Mouse (Mus musculus) lung, embryonic 16.5 days (tissue): Measurements from ENCODE around the gene Rbm20. TPM values are rescaled to one million over a fixed set of nuclear protein-coding genes. Genes with fewer than 3 reads are reported as not detected.

Experiments
- ATAC-seq: fragments of 200-750 bp; cut with Nextera tagmentation; 2 replicates; pipeline ENCODE4 v1.8.0; 2017; ENCODE audit warnings: low read depth, mild to moderate bottlenecking, moderate library complexity
- H3K27ac ChIP-seq: fragments of 300-500 bp; sonication (generic); 2 replicates; pipeline ENCODE4 v1.5.1; 2014; ENCODE audit warnings: mild to moderate bottlenecking, control low read depth, low read length
- H3K27me3 ChIP-seq: fragments of 300-500 bp; sonication (generic); 2 replicates; pipeline ENCODE4 v1.6.1; 2014; ENCODE audit warnings: low read depth, low read length, mixed read lengths; ENCODE audit not compliant: control insufficient read depth, insufficient read depth
- H3K36me3 ChIP-seq: fragments of 300-500 bp; sonication (generic); 2 replicates; pipeline ENCODE4 v1.6.1; 2014; ENCODE audit warnings: low read length; ENCODE audit not compliant: control insufficient read depth, insufficient read depth
- H3K4me1 ChIP-seq: fragments of 300-500 bp; sonication (generic); replicated peaks from 2 replicates; pipeline ENCODE4 v1.6.1; 2014; ENCODE audit warnings: low read length, mixed read lengths; ENCODE audit not compliant: control insufficient read depth, insufficient read depth
- H3K4me2 ChIP-seq: fragments of 300-500 bp; sonication (generic); 2 replicates; pipeline ENCODE4 v1.6.1; 2014; ENCODE audit warnings: low read depth, low read length, control low read depth
- H3K4me3 ChIP-seq: fragments of 300-500 bp; sonication (generic); 2 replicates; pipeline ENCODE4 v1.5.1; 2014; ENCODE audit warnings: mild to moderate bottlenecking, low read length, control low read depth
- H3K9ac ChIP-seq: fragments of 300-500 bp; sonication (generic); 2 replicates; pipeline ENCODE4 v1.6.1; 2014; ENCODE audit warnings: low read length, control low read depth
- H3K9me3 ChIP-seq: fragments of 300-500 bp; sonication (generic); 2 replicates; pipeline ENCODE4 v1.6.1; 2016; ENCODE audit warnings: low read length; ENCODE audit not compliant: control insufficient read depth
- WGBS: fragments of 180-500 bp; shearing (Covaris S2); extraction: QIAGEN DNeasy Blood & Tissue Kit; methylation state at CpG from one replicate; pipeline ENCODE4 v1.1.7; 2014; 5-methylcytosine and 5-hydroxymethylcytosine counted together
- polyA plus RNA-seq: library from polyadenylated mRNA; unstranded; fragments of >200 nt; fragmentation: Nextera tagmentation; extraction: Ambion mirVana; gene quantifications from 2 replicates; pipeline ENCODE4 v1.2.1, GENCODE M21; 2015

Gene Rbm20
- polyA plus RNA-seq, 1 experiment from 2014 or later: 1.5 TPM

DNA sequence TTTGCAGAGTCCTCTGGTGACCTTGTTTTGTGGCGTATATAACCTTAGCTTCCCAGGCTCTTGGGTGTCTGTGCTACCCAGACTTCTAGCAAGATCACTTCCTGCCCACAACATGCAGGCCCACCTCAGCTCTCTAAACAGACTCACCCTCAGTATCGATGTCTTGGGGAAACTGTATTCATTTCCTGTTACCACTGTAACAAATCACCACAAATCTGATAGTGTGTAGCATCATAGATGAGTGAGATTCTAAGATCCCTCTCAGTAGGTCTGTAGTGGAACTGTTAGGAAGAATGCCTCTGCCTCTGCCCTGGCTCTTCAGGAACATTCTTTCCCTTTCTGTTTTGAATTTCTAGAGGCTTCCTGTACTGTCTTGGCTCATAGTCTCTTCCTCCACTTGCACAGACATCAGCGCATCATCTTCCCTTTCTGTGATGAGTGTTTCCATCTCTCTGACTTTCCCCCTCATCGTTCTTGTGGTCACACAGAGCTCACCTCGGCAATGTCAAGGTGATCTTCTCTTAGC lies 130.2 kb downstream of the Rbm20 start:
- Histone ChIP-seq H3K27ac (no peak overlapping the region), H3K4me2 (no peak overlapping the region), H3K4me1 (peaks cover 29% of the 10 kb centered on the region), H3K4me3 (no peak overlapping the region), H3K9ac (no peak overlapping the region), H3K27me3 (no peaks in the 10 kb centered on the region), H3K9me3 (no peaks in the 10 kb centered on the region), H3K36me3 (no peaks in the 10 kb centered on the region)
- ATAC-seq: no peak
- WGBS: 62% methylated on average over 5 of the region's 5 CpGs

DNA sequence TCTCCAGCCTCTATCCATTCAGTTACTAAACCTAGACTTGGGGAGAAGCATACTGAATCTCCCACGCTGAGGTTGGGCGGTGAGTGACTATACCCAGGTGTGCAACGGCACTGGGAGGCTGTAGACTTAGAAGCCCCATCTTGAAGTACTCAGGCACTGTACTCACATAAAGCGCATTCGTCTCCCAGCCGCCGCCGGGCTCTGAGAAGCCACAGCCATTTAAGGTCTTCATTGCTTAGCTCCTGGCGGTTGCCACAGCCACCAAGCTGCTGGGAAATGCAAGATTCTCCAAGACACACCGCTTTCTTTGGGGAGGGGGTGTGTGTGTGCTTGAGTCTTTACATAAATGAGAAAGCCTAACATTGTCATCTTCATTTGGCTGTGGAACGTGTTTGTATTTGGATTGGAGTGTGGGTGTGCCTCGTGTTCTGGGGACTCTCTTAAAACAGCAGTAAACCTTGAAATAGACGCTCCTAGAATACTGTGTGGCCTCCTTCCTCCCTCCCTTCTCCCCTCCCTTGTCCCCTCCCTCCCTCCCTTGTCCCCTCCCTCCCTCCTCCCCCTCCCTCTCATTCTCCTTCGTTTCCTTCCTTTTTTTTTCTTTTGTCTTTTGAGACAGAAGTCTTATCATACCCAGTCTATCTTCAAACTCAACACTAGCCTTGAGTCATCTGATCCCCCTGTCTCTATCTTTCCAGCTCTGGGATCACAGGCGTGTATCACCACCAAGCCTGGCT lies 131.1 kb downstream of the Rbm20 start:
- WGBS: 29% methylated on average over 14 of the region's 15 CpGs
- no peak overlapping the region for H3K4me3 ChIP-seq
- ATAC-seq: peak; percentile 58
- H3K4me1 ChIP-seq: peaks cover 29% of the 10 kb centered on the region
- no peak overlapping the region; the same call in 1 of the 2 replicates for H3K9ac ChIP-seq
- H3K27me3 ChIP-seq: no peaks in the 10 kb centered on the region
- H3K27ac ChIP-seq: peak overlapping the region; percentile 81
- no peaks in the 10 kb centered on the region for H3K36me3 ChIP-seq
- H3K4me2 ChIP-seq: peak overlapping the region; percentile 29
- H3K9me3 ChIP-seq: no peaks in the 10 kb centered on the region

DNA sequence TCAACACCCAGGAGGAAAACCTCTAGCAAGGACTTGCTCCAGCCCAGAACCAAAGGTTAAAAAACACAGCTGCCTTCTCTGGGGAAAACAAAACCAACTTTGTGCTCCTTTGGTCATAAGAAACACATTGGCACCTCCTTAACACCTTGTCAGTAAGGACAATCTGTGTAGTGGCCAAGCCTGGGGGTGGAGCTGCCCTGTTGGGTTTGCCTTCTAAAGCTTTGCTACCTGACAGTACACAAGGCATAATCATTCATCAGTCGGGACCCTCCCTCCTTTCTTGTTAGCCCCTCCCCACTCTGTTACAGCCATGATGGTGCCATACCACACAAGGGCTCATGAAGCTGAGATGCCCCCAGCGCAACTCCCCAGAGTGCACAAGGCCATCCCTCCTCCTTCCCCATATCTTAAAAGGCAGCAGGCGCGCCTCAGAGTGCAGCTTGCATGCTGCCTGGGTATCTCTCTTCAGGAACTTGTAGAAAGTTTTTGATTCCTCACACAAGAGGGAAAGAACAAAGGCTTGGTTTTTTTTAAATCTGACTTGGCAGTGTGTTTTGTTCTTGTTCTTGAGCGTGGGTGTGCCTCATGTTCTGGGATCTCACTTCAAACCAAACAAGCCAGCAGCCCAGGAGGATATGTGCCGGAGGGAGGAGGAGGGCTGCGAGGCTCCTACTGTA lies 132.2 kb downstream of the Rbm20 start:
- H3K9ac ChIP-seq: no peak overlapping the region
- H3K9me3 ChIP-seq: no peaks in the 10 kb centered on the region
- H3K27ac ChIP-seq: peak overlapping the region; percentile 81
- no peak overlapping the region for H3K4me3 ChIP-seq
- peak; percentile 29; the same call in 1 of the 2 replicates for ATAC-seq
- H3K36me3 ChIP-seq: no peaks in the 10 kb centered on the region
- peaks cover 29% of the 10 kb centered on the region for H3K4me1 ChIP-seq
- no peaks in the 10 kb centered on the region for H3K27me3 ChIP-seq
- 26% methylated on average over 7 of the region's 7 CpGs for WGBS
- H3K4me2 ChIP-seq: no peak overlapping the region

DNA sequence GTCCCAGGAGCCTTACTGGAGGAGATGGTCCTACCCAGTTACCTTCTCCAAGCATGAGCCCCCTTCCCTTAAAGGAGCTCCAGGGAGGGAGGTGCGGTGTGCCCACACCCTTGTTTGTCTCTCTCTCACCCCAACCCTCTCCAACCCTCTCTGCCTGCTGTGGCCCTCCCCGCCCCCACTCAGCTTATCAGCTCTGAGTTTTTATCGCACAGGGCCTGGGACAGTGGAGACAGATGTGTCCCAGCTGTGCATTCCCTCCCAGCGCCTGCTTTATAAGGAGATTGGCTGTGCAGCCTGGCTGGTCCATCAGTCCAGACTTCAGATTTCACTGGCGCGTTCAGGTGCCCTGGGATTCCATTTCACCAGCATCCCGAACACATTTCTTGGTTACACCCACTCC lies 132.9 kb downstream of the Rbm20 start:
- H3K4me2 ChIP-seq: 0 out of 2 replicates have a peak overlapping the region, but pooled peaks have one; percentile 12
- ATAC-seq: peak; percentile 90
- H3K4me1 ChIP-seq: peaks cover 29% of the 10 kb centered on the region
- WGBS: 16% methylated on average over 7 of the region's 7 CpGs
- H3K9ac ChIP-seq: no peak overlapping the region
- no peak overlapping the region for H3K4me3 ChIP-seq
- peak overlapping the region; percentile 81 for H3K27ac ChIP-seq
- H3K27me3 ChIP-seq: no peaks in the 10 kb centered on the region
- no peaks in the 10 kb centered on the region for H3K9me3 ChIP-seq
- H3K36me3 ChIP-seq: no peaks in the 10 kb centered on the region

DNA sequence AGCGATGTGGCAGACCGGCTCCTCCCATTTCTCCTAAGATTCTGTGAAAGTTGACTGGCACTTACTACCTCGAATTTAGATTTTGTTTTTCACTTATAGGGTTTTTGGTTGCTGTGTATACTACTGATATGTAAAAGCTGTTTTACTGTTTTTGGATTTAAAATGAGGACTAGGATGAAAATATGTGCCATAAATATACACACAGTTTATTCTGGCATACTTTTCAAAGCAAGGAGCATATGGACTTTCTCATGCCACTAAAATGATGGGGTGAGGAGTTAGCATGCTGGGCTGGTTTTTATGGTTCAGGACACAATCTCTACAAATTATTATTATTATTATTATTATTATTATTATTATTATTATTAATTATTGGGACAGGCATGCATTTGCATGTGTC lies 133.5 kb downstream of the Rbm20 start:
- Histone ChIP-seq H3K27me3 (no peaks in the 10 kb centered on the region), H3K9me3 (no peaks in the 10 kb centered on the region), H3K36me3 (no peaks in the 10 kb centered on the region), H3K4me1 (peaks cover 29% of the 10 kb centered on the region), H3K4me3 (no peak overlapping the region), H3K4me2 (no peak overlapping the region), H3K9ac (no peak overlapping the region), H3K27ac (peak overlapping the region; percentile 88)
- WGBS: 38% methylated on average over 3 of the region's 3 CpGs
- ATAC-seq: peak; percentile 42

DNA sequence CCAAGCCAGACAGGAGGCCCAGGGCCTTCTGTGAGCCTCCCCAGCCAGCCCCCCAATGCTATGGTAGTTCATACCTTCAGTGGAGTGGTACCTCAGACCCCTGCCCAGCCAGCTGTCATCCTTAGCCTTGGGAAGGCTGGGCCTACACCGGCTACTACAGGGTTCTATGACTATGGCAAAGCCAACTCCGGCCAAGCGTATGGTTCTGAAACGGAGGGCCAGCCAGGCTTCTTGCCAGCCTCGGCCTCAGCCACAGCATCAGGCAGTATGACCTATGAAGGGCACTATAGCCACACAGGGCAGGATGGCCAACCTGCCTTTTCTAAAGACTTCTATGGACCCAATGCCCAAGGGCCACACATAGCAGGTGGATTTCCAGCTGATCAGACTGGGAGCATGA lies 136.5 kb downstream of the Rbm20 start:
- 97% methylated on average over 5 of the region's 5 CpGs for WGBS
- Histone ChIP-seq H3K9ac (no peak overlapping the region), H3K27me3 (no peaks in the 10 kb centered on the region), H3K36me3 (no peaks in the 10 kb centered on the region), H3K4me1 (peaks cover 17% of the 10 kb centered on the region), H3K4me3 (no peak overlapping the region), H3K9me3 (no peaks in the 10 kb centered on the region), H3K4me2 (no peak overlapping the region), H3K27ac (no peak overlapping the region)
- no peak for ATAC-seq

DNA sequence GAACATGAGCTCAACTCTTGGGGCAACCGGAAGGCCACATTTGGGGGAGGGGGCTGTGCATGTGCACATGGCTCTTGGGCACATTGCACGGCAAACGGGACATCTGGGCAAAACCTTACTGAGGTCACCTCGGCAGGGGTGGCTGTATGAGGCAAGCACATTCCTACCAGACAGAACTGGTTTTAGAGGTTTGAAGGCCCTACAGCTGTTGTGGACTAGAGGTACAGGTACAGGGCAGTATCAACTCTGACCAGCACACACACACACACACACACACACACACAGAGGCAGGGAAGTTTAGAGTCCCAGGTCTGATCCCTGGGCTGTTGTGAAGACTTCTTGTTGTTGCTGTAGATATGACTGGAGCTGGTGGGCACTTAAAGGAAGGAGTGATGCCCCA lies 138.6 kb downstream of the Rbm20 start:
- no peaks in the 10 kb centered on the region for H3K27me3 ChIP-seq
- ATAC-seq: no peak
- 78% methylated on average over 4 of the region's 4 CpGs for WGBS
- no peaks in the 10 kb centered on the region for H3K9me3 ChIP-seq
- H3K4me1 ChIP-seq: peaks cover 3% of the 10 kb centered on the region; the same call in 1 of the 2 replicates
- no peaks in the 10 kb centered on the region for H3K36me3 ChIP-seq
- no peak overlapping the region for H3K4me3 ChIP-seq
- H3K4me2 ChIP-seq: no peak overlapping the region
- no peak overlapping the region for H3K9ac ChIP-seq
- H3K27ac ChIP-seq: no peak overlapping the region

DNA sequence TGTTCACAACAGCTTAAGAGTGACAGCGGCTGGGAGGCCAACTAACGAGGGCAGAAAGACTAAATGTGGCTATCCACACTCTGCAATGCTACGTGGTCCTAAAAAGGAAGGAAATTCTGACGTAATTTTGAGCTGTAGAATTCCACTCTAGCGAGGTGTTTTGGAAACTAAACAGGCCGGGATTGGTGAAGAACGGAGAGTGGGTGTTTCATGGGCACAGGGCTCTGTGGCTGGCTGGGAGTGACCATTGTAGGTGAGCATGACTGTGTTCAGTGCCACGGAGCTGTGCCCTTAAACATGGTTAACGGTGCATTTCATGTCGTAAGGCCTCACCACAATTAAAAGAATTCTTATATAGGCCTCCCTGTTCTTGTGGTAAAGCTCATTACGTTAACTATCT lies 139.1 kb downstream of the Rbm20 start:
- 74% methylated on average over 11 of the region's 11 CpGs for WGBS
- Histone ChIP-seq H3K27me3 (no peaks in the 10 kb centered on the region), H3K9ac (no peak overlapping the region), H3K9me3 (no peaks in the 10 kb centered on the region), H3K4me3 (no peak overlapping the region), H3K4me2 (no peak overlapping the region), H3K4me1 (no peaks in the 10 kb centered on the region), H3K36me3 (no peaks in the 10 kb centered on the region), H3K27ac (no peak overlapping the region)
- no peak for ATAC-seq

DNA sequence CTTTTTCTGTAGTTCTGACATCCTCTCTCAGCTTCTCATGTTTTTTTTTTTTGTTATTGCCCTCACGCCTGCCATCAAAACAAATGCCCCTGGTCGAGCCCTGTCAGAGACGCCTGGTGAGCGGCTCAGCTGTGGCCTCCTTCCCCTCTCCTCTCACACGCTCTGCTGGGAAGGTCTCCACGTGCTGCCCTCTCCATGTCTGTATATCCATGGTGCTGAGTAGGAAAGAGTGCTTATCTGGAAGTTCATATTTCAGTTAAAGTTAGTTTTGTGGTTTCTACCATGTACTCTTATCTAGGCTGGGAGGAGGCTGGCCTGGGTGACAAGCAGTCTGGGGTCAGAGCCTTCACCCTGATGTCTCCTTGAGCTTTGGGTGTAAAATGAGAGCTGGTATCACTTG lies 142.2 kb downstream of the Rbm20 start:
- no peak for ATAC-seq
- peaks cover 8% of the 10 kb centered on the region; the same call in 1 of the 2 replicates for H3K4me1 ChIP-seq
- no peaks in the 10 kb centered on the region for H3K27me3 ChIP-seq
- no peaks in the 10 kb centered on the region for H3K36me3 ChIP-seq
- no peaks in the 10 kb centered on the region for H3K9me3 ChIP-seq
- H3K4me3 ChIP-seq: no peak overlapping the region
- WGBS: 47% methylated on average over 6 of the region's 6 CpGs
- no peak overlapping the region for H3K27ac ChIP-seq
- H3K4me2 ChIP-seq: no peak overlapping the region
- no peak overlapping the region for H3K9ac ChIP-seq
